Mouse (Mus musculus) heart, postnatal 14 days (tissue): Measurements from ENCODE around the gene 2010300C02Rik. TPM values are rescaled to one million over a fixed set of nuclear protein-coding genes. Genes with fewer than 3 reads are reported as not detected.

Experiments used
- DNase-seq, 2 experiments: peaks; one replicate each; pipeline ENCODE4 v3.0.0; 2021 to 2022
- intact Hi-C: fragments of 180-260 bp; cut with DNase I; formaldehyde crosslinking; loops from one replicate; pipeline ENCODE4 v1.15.1; 2025
- total RNA-seq, 2 experiments: library from RNA; stranded (reverse); gene quantifications; 2 replicates each; pipeline ENCODE4 v1.2.3; 2021

2010300C02Rik gene
- total RNA-seq, 2 experiments from 2014 or later = 1.1 to 1.3 TPM

- intact Hi-C loops = no loop called here
- no peak for DNase-seq
Observed at GRCm38 (mm10) chr1:37674266-37674665, 45.6 kb downstream of the 2010300C02Rik start.

- no peak for DNase-seq
- intact Hi-C loops = no loop called here
Observed at GRCm38 (mm10) chr1:37671316-37671715, 48.6 kb downstream of the 2010300C02Rik start.

- intact Hi-C loops = no loop called here
Observed at GRCm38 (mm10) chr1:37667386-37667785, 52.5 kb downstream of the 2010300C02Rik start.

DNA sequence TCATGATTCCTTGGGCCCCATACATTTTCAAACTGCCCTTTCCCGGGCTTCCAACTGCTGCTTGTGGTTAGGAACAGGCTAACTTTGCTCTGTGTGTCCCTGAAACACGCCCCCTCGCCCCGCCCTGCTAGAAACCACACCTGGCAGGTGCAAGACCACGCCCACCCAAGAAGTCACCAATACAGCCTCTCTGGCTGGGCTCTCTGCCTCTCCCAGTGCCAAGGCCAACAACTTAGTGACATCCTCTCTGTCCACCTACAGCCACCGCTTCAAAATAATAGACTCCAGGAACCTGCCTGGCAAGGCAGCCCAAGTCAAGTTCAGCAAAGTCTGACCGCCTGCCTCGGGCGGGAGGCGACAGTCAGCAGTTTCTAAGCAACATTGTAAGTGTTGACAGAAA lies 53.3 kb downstream of the 2010300C02Rik start:
- intact Hi-C loops = no loop called here
- DNase-seq = no peak

More at GRCm38 (mm10) chr1:37667386-37667785, 52.5 kb downstream of the 2010300C02Rik start:
- DNase-seq = no peak

- DNase-seq = no peak
- intact Hi-C loops = no loop called here
Observed at GRCm38 (mm10) chr1:37665539-37666323, 54.2 kb downstream of the 2010300C02Rik start.

GRCm38 (mm10) chr1:37664496-37664895 lies 55.4 kb downstream of the 2010300C02Rik start:
- intact Hi-C loops = no loop called here
- no peak for DNase-seq

- intact Hi-C loops = no loop called here
- DNase-seq = no peak
Observed at GRCm38 (mm10) chr1:37663606-37664005, 56.3 kb downstream of the 2010300C02Rik start.

- no peak for DNase-seq
Observed at GRCm38 (mm10) chr1:37656017-37656416, 63.9 kb downstream of the 2010300C02Rik start.

GRCm38 (mm10) chr1:37653992-37654391 lies 65.9 kb downstream of the 2010300C02Rik start:
- intact Hi-C loops = no loop called here
- no peak for DNase-seq

More at GRCm38 (mm10) chr1:37656017-37656416, 63.9 kb downstream of the 2010300C02Rik start:
- intact Hi-C loops = no loop called here

DNA sequence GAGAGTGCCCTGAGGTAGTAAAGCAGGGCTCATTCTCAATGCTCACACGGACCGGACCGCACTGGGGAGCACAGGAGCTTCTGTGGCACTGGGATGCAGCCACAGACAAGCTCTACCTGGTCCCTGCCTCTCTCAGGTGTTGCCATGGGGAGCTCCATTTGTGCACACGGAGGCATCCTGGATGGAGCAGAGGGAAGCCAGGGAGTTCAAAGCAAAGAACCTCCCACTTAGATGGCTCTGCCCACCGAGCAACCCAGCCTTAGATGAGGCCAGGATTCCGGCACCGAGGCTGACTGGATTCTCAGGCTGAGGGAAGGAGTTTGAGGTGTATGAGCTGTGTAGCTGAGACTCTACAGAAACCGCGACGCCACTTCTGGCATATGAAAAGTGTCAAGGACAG lies 72.8 kb downstream of the 2010300C02Rik start:
- DNase-seq = no peak
- intact Hi-C loops = no loop called here

GRCm38 (mm10) chr1:37644501-37644900 lies 75.4 kb downstream of the 2010300C02Rik start:
- intact Hi-C loops = no loop called here
- no peak for DNase-seq

DNA sequence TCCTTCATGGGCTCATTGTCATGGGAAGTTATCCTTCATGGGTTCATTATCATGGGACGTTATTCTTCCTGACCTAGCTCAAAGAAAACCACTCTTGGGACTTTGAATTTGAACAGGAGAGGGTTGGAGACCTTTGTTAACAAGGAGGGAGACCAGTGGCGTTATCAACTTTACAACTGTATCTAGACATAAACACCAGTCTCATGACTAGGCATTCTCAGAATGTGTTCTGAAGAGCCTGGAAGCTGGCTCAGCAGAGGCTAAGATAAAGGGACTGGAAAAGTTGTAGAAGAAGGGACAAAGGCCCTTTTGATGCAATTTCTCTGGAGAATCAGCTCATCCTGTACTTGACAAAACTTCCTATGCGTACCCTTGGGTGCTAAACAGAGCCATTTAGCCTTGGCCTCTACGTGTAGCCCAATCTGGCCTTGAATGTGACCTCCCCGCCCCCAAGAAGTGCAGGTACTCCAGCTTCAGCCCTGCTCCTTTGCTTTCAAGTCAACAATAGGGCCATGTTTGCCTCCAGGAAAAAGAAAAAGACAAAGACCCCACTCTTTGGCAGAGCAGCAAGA lies 76.0 kb downstream of the 2010300C02Rik start:
- intact Hi-C loops = no loop called here

GRCm38 (mm10) chr1:37641361-37641760 lies 78.5 kb downstream of the 2010300C02Rik start:
- DNase-seq = no peak
- intact Hi-C loops = no loop called here

More for the DNA sequence above, 76.0 kb downstream of the 2010300C02Rik start:
- DNase-seq = no peak

GRCm38 (mm10) chr1:37639101-37639500 lies 80.8 kb downstream of the 2010300C02Rik start:
- intact Hi-C loops = no loop called here
- DNase-seq = peak; percentile 74 to 86

DNA sequence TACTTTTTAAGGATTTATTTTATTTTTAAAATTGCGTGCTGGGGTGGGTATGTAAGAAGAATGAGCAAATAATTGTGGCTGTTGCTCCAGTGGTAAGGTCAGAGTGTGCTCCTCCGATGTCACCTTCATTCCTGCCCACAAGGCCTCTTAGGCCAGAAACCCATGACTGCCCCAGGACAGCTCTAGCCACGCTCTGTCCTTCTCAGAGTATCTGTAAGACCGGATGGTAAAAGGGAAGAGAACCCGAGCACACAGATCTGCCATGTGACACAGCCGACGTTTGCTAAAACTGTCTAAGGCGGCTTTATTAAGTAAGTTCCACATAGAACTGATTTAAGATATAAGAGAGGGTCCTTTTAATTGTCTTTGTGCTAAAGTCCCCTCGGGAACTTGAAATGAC lies 81.3 kb downstream of the 2010300C02Rik start:
- intact Hi-C loops = no loop called here
- DNase-seq = no peak

GRCm38 (mm10) chr1:37637571-37637970 lies 82.3 kb downstream of the 2010300C02Rik start:
- DNase-seq = no peak
- intact Hi-C loops = loop anchor here (2.0 kb wide), 2 partner anchors 165 to 189 kb away; no protein-coding TSS in a partner anchor

DNA sequence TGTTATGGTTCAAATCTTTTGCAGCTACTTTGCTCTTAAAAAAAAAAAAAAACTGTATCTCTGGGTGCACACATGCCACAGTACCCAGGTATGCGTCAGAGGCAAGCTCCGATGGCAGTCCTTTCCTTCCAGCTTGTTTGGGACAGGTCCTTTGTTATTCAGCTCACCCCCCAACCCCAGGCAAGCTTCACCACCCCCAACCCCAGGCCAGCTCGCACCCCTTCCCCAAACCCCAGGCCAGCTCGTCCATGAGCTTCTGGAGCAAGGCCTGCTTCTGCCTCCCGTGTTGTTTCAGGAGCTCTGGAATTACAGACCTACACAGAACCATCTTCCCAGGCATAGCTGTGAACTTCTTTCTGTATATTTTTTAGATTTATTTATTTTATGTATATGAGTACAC lies 83.1 kb downstream of the 2010300C02Rik start:
- DNase-seq = no peak
- intact Hi-C loops = loop anchor here (1.0 to 2.0 kb wide), 3 partner anchors 164 to 365 kb away; no protein-coding TSS in a partner anchor

DNA sequence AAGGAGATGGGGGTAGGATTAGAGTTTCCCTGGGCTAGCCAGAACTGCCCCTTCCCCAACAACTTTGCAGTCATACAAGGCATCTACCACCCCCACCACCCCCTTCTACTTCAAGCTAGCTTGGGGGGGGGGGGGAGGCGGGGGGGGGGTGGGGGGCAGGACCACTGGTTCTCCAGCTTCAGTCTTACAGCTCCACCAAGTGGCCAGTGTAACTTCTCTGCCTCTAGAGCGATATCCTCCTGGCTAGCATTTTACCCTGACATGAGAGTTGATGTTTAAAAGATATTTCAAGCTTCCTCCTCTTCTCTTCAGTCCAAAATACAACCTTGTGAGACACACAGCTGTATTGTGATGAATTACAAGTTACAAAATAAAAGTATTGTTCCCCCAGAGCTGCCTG lies 83.7 kb downstream of the 2010300C02Rik start:
- intact Hi-C loops = loop anchor here (1.0 to 2.0 kb wide), 3 partner anchors 163 to 364 kb away; no protein-coding TSS in a partner anchor
- DNase-seq = peak; percentile 43 to 61

DNA sequence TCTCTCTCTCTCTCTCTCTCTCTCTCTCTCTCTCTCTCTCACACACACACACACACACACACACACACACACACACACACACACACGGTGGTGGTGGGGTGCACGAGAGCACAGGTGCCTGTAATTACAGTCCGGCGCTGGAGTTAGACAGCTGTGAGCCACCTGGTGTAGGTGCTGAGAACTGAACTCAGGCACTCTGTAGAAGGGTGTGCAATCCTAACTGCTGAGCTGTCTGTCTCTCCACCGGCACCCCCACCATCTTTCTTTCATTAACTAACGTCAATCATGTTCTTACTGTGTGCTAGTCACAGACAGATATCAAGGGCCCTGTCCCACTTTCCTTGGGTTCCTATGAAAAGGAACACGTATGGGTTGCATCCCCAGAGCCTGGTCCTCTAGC lies 84.2 kb downstream of the 2010300C02Rik start:
- no peak for DNase-seq
- intact Hi-C loops = loop anchor here (1.0 to 2.0 kb wide), 3 partner anchors 163 to 363 kb away; no protein-coding TSS in a partner anchor

DNA sequence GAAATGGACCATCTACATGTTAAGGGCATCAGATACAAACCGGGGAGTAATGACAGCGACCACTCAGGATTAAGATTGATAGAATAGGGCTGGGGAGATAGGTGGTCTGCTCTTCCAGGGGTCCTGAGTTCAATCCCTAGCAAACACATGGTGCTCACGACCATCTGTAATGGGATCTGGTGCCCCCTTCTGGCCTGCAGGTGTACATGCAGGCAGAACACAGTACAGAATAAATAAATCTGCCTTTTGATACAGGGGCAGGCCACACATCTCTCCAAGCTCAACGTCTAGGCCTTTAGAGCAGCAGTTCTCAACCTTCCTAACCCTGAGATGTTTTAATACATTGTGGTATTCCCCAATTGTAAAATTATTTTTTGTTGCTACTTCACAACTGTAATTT lies 85.2 kb downstream of the 2010300C02Rik start:
- peak; percentile 65 to 69 for DNase-seq
- intact Hi-C loops = no loop called here

DNA sequence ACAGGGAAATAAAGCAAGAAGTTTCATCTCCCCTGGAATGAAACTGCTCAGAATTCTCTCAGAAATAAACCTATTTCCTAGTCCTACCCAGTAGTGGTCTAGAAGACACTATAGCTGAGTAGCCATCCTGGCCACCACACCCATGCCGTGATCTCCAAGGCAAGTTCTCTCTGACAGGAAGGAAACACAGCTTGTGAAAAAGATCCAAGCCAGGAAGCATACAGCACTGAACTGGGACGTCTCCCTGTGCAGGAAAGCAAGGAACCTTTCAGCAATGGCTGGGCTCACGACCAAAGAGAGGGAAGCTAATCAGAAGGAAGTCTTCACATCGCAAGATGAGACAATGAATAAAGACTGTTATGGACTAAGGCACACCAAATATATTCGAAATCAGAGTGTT lies 86.4 kb downstream of the 2010300C02Rik start:
- no peak for DNase-seq
- intact Hi-C loops = no loop called here
